Mouse (Mus musculus) brain, embryonic 14.5 days (tissue): ENCODE results near the gene Slc28a1. TPM values are rescaled to one million over a fixed set of nuclear protein-coding genes. Genes with fewer than 3 reads are reported as not detected.
A peak's percentile ranks its signal among the peaks of the same experiment; 100 is the strongest.
"Not testable (repeated sequence)": the region's sequence is repeated elsewhere in the genome, so short reads cannot be mapped to it uniquely, and the experiment has no call there.

ENCODE experiments used
- DNase-seq: peaks from one replicate; pipeline ENCODE4 v3.0.0-alpha.2; 2011; ENCODE audit warnings: low read depth
- CTCF ChIP-seq: fragments of 200-500 bp; IDR thresholded peaks from 2 replicates; pipeline ENCODE4 v1.5.1; 2012; ENCODE audit warnings: inconsistent platforms, mild to moderate bottlenecking, moderate library complexity, borderline replicate concordance; ENCODE audit not compliant: insufficient read depth, insufficient read length; ENCODE audit errors: extremely low read depth
- POLR2A ChIP-seq: fragments of 200-500 bp; IDR thresholded peaks from 2 replicates; pipeline ENCODE4 v1.6.1; 2012; ENCODE audit warnings: mild to moderate bottlenecking, inconsistent platforms, borderline replicate concordance; ENCODE audit not compliant: poor library complexity, insufficient read depth, insufficient read length, severe bottlenecking; ENCODE audit errors: extremely low read depth
- polyA plus RNA-seq: library from polyadenylated mRNA; depleted of rRNA; stranded (reverse); fragments of >200 nt; gene quantifications from 2 replicates; pipeline ENCODE4 v1.2.3, GENCODE M21; 2012

Gene Slc28a1
- polyA plus RNA-seq, 1 experiment: 0.03 TPM

DNA sequence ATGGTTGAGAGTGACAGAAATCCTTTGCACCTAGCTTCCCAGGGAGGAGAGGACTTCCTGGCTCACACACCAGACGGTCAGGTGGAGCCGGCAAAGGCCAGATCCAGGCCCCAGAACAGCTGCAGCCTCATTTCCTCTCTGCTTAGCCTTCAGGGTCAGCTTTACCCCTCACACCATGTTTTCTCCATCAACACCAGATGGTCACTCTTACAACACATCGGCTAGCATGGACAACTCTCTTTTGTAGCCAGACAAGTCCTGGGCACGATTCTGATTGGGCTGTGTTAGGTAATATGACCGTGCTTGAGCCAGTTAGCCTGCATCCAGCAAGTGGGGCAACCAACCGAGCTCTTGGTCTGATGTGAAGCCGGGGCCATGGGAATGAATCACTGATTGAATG is 17.3 kb downstream of the Slc28a1 start:
- TF ChIP-seq POLR2A (no peak), CTCF (no peak)
- no peak for DNase-seq

DNA sequence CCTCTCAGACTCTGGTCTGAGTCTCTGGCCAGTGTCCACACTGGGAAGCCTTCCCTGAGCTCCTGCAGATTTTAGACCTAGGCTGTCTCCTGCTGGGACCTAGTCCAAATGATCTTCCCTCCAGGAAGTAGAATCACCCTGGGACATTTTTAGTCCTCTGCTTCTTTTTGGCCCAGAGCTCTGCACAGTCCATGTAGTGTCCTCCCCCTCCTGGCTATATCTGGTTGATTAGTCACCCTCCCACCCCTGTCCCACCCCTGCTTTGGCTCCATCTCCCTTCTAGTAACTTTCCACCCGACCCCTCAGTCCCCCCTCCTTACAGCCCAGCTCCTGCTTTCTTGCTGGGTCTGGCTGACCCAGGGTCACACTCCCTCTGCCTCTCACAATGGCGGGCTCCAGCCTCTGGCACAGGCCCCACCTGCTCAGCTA is 18.3 kb downstream of the Slc28a1 start:
- TF ChIP-seq POLR2A: no peak
- TF ChIP-seq CTCF: no peak
- no peak for DNase-seq

DNA sequence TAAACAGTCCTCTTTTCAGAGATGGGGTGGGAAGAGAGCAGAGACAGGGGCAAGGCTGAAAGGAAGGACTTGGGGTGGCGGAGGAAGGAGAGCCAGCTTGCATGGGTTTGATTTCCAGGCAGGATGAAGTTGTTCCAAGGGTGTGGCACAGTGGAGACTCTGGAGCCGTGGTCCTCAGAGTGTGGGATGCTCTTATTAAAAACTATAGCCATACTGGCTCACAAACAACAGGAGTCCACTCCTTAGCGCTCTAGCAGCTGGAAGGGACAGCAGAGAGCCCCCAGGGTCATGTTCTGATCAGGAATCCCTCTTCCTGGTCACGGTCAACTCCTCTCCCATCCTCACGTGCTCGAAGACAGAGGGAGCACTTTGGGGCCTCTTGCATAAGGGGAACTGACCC is 18.8 kb downstream of the Slc28a1 start:
- TF ChIP-seq CTCF (no peak), POLR2A (no peak)
- DNase-seq: no peak

DNA sequence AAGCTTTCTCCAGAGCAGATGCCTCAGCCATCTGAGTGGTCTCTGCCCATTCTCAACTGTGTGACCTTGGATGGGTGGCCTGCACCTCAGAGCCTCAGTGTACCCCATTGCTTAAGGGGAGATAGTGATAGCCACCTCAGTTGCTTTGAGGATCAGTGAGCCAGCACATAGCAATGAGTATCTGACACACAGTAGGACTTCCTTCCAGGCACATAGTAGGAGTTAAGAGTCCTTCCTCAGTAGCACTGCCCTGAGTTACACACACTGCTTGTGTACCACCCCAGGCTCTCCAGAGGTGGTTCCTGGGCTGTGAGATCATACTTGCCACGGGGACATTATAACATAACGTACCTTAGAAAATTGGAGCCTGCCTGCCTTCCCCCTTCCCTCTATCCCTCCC is 19.3 kb downstream of the Slc28a1 start:
- no peak for DNase-seq
- TF ChIP-seq CTCF (no peak), POLR2A (no peak)

DNA sequence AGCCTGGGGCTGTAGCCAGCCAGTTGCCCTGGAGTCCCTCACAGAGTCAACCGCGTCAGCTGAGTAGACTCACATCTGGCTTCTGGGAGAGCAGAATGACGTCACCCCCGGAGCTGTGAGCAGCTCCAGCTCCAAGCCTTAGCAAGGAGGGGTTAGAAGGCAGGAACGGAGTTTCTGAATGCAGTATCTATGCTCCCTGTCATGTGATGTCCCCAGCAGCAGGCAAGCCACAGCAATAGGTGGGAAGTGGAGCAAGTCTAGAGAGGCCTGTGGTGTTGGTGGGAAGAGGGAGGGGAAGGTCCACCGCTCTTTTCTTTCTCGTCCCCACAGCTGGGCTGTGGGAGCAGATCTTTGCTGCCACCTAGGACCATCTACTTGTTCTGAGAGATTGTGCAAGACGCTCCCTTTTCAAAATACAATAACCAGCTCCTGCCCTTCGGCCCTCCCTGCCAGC is 20.0 kb downstream of the Slc28a1 start:
- peak; percentile 74 for DNase-seq
- TF ChIP-seq CTCF (no peak), POLR2A (no peak)

DNA sequence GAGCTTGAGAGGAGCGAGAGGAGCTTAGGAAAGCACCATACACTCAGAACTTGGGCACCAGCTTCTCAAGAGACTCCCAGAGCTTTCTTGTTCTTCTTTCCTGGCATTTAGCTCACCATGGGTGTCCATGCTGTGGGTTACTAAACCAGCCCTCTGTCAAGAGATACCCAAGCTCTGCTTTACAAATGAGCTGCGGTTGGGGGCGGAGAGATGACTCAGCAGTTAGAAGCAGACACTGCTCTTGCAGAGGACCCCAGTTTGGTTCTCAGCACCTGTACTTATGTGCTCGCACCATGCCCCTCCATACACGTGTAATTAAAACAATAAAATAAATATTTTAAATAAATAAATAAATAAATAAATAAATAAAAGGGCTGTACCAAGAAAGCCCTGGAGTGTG is 22.7 kb downstream of the Slc28a1 start:
- DNase-seq: no peak
- no peak for TF ChIP-seq POLR2A
- TF ChIP-seq CTCF: no peak

DNA sequence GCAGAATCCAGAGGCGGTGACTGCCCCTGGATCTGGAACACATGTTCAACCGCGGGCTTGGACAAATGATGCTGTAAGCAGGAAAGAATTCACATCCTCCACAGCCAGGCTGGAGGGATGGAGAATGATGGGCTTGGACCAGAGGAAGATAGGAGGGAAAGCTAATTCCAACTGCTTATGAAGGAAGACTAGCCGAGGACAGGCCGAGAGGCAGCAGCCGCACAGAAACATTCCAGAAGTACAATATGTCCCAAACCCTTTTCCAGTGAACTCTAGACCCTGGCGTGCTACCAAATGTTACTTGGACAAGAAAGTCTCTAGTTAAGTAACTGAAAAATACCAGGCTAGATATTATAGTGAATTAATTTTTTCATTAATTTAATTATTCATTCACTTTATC is 24.5 kb downstream of the Slc28a1 start:
- TF ChIP-seq CTCF: no peak
- no peak for TF ChIP-seq POLR2A
- no peak for DNase-seq

DNA sequence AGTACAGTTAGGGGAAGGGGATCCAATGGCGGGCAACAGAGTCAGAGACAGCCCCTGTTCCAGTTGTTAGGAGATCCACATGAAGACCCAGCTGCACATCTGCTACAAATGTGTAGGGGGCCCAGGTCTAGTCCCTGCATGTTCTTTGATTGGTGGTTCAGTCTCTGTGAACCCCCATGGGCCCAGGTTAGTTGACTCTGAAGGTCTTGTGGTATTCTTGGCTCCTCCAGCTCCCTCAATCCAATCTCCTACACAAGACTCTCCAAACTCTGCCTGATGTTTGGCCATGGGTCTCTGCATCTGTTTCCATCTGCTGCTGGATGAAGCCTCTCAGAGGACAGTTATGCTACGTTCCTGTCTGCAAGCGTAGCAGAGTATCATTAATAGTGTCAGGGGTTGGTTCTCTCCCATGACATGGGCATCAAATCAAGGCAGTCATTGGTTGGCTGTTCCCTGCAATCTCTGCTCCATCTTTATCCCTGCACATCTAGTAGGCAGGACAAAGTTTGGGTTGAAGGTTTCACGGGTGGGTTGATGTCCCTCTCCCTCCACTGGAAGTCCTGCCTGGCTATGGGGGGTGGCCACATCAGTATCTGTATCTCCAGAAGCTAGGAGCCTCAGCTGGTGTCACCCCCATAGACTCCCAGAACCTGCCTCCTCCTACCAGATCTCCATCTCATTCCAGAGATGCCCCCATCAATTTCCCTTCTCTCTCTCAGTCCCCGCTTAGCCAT is 25.2 kb downstream of the Slc28a1 start:
- no peak for DNase-seq
- TF ChIP-seq POLR2A (no peak), CTCF (no peak)

DNA sequence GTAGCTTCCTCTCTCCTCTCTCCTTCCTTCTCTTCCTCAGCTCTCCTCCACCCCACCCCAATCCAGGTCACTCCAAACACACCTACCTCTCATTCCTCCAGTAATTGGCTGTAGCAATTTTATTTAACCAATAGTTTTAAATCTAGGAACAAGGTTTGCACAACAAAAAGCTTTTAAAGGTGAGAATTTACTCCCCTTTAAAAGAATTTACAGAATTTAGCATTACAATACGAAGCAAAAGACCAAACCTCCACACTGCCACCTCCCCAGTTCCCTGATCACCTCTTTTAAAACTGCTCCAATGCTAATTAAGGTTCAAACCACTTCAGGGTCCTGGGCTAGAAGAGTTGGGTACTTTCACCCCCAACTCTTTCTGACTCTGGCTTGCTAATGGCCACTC is 26.9 kb downstream of the Slc28a1 start:
- TF ChIP-seq CTCF: no peak
- DNase-seq: no peak

DNA sequence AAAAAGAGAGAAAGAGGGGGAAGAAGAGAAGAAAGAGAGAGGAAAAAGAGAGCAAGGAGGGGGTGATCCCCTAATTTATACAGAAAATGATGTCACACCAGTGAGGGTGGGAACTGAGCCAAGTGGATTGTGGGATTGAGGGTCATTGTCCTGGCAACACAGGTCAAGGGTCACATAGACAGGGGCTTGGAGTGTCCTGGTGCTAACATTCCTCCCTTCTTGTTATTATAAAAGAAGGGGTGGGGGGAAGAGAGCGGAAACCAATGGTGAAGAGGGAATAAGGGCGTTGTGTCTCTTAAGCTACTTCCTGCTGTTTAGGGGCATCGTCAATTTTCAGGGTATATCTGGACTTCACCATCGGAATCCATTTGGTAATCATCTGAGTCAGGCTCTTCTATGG is 28.5 kb downstream of the Slc28a1 start:
- DNase-seq: not testable (repeated sequence)

DNA sequence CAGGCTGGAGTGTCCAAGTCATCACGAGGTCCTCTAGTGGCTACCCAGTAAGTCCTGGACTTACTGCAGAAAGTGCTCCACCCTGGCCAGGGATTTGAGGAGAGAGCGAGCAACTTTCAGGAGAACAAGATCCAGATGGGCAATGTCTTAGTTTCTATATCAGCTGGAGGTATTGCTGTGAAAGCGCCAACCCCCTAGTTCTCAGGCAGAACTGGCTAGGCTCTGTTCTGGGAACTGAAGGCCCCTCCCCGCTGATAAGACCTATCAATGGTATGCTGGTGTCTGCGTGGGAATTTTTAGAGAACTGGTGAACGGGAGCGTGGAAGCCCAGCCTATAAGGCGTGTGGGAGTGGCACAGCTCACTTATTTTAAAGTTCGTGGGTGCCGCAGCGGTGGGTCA is 35.2 kb downstream of the Slc28a1 start:
- DNase-seq: no peak
- no peak for TF ChIP-seq POLR2A
- TF ChIP-seq CTCF: no peak

DNA sequence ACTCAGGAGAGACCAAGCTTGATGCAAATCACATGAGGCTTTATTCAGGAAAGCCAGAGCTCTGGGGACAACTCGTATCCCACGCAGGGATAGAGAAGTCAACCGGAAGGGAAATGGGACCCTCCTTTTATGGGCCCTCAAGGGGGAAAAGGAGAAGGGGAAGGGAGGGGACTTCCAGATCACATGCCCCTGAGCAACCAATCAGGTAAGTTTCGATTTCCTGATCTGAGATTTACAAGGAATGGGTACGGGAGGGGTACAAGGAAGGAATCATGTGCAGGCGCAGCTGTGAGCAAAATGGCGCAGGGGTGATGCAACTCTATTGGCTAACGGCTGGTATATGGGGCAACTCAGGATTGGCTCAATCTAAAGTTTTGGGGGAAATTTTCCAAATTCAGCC is 36.6 kb downstream of the Slc28a1 start:
- TF ChIP-seq POLR2A: no peak
- no peak for TF ChIP-seq CTCF
- DNase-seq: no peak
